Mouse (Mus musculus) cerebellum, adult 2 months (tissue): ENCODE results near the gene Kif15. TPM values are rescaled to one million over a fixed set of nuclear protein-coding genes. Genes with fewer than 3 reads are reported as not detected.

Source experiments
- DNase-seq, 2 experiments: peaks; one replicate each; pipeline ENCODE4 v3.0.0; 2021
- H3K27ac ChIP-seq: fragments of 200-500 bp; 2 replicates; pipeline ENCODE4 v1.5.1; 2012; ENCODE audit warnings: low read length, control low read depth, inconsistent platforms; ENCODE audit not compliant: insufficient read depth
- H3K27me3 ChIP-seq: fragments of 200-500 bp; 2 replicates; pipeline ENCODE4 v1.6.1; 2012; ENCODE audit warnings: inconsistent platforms, mild to moderate bottlenecking, low read length, moderate library complexity; ENCODE audit not compliant: control insufficient read depth, insufficient read depth
- H3K4me1 ChIP-seq: fragments of 200-500 bp; 2 replicates; pipeline ENCODE4 v1.6.1; 2011; ENCODE audit warnings: low read length; ENCODE audit not compliant: control insufficient read depth, insufficient read depth
- H3K4me3 ChIP-seq: fragments of 200-500 bp; replicated peaks from 2 replicates; pipeline ENCODE3; 2011; ENCODE audit warnings: mild to moderate bottlenecking, low read depth, low read length, control low read depth; ENCODE audit not compliant: insufficient read depth
- CTCF ChIP-seq: fragments of 200-500 bp; IDR thresholded peaks from 2 replicates; pipeline ENCODE4 v1.5.1; 2011; ENCODE audit warnings: low read depth, mild to moderate bottlenecking, control low read depth, low read length, moderate library complexity, borderline replicate concordance; ENCODE audit not compliant: insufficient read depth
- POLR2A ChIP-seq: fragments of 200-500 bp; IDR thresholded peaks from 2 replicates; pipeline ENCODE4 v1.6.1; 2011; ENCODE audit warnings: low read length, control low read depth, borderline replicate concordance; ENCODE audit not compliant: insufficient read depth
- WGBS: fragments of 180-500 bp; shearing (Covaris S2); methylation state at CpG from one replicate; pipeline ENCODE4 v1.1.7; 2018; 5-methylcytosine and 5-hydroxymethylcytosine counted together
- polyA plus RNA-seq: library from polyadenylated mRNA; depleted of rRNA; stranded (reverse); fragments of >200 nt; gene quantifications from 2 replicates; pipeline ENCODE4 v1.2.3, GENCODE M21; 2012; rRNA removed

Gene Kif15
- polyA plus RNA-seq = 0.51 and 0.62 TPM in 2 replicates

- no peaks in the 10 kb centered on the region for H3K4me1 ChIP-seq
- peak; percentile 64; the same call in 1 of the 2 replicates for TF ChIP-seq POLR2A
- no peak for TF ChIP-seq CTCF
- H3K27me3 ChIP-seq = no peaks in the 10 kb centered on the region
- DNase-seq = peak; percentile 89 to 95
- H3K27ac ChIP-seq = peak within 1 kb of the TSS; percentile 85
- peak within 1 kb of the TSS; percentile 98 for H3K4me3 ChIP-seq
- WGBS = under 1% methylated on average over 64 of the region's 64 CpGs
Observed at GRCm38 (mm10) chr9:122950643-122951475, at the start of gene Kif15, which contains the start of gene 1110059G10Rik. Kif15 (plus strand) TSS chr9:122951046. 1110059G10Rik (minus strand) TSS chr9:122951000.

DNA sequence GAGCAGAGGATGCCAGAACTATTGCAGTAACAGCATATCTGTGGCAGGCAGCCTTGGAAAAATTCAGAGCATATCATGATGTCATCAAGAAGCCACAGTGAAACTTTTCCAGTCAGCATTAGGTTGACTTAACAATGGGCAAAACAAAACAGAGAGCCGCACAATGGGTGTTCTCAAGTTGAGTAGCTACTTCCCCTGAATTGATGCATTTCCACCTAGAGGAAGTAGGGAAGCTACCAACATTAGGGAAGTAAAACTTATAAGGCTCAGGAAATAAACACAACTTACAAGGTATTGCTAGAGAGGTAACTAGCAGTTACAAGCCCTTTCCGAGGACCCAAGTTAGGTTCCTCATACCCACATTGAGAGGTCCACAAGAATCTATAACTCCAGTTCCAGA lies 49.8 kb upstream of the Kif15 start:
- Histone ChIP-seq H3K27me3 (no peaks in the 10 kb centered on the region), H3K4me3 (no peak overlapping the region), H3K27ac (no peak overlapping the region), H3K4me1 (no peaks in the 10 kb centered on the region; the same call in 1 of the 2 replicates)
- WGBS = 97% methylated on average over 2 of the region's 2 CpGs
- DNase-seq = no peak
- TF ChIP-seq POLR2A (no peak), CTCF (no peak)

GRCm38 (mm10) chr9:122902717-122903535 lies 47.9 kb upstream of the Kif15 start:
- peak; percentile 83 for DNase-seq
- Histone ChIP-seq H3K27me3 (no peaks in the 10 kb centered on the region), H3K4me3 (peak overlapping the region; percentile 62), H3K4me1 (no peaks in the 10 kb centered on the region; the same call in 1 of the 2 replicates), H3K27ac (peak overlapping the region; percentile 6; the same call in 1 of the 2 replicates)
- TF ChIP-seq POLR2A = peak; percentile 59; the same call in 1 of the 2 replicates
- TF ChIP-seq CTCF = no peak
- WGBS = 7% methylated on average over 32 of the region's 32 CpGs

DNA sequence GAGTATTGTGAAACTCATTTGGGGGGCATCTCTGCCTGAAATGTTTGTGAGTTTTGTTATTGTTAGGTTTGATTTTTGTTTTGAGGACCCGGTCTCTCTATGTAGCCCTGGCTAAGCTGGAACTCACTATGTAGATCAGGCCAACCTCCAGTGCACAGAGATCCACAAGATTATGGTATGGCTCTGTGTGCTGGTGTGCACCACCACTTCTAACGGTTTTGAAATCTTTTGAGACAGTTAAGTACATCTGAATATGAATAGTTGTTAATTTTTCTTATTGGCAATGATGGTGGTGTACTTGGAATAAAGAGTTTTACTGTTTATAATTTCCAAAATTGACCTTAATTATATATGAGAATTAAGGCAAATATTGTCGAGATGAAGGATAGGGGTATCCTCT lies 28.4 kb upstream of the Kif15 start:
- no peak for DNase-seq
- peak overlapping the region; percentile 87 for H3K4me3 ChIP-seq
- 33% methylated on average over 3 of the region's 3 CpGs for WGBS
- no peaks in the 10 kb centered on the region; the same call in 1 of the 2 replicates for H3K4me1 ChIP-seq
- no peak overlapping the region for H3K27ac ChIP-seq
- TF ChIP-seq CTCF = no peak
- no peak for TF ChIP-seq POLR2A
- no peaks in the 10 kb centered on the region for H3K27me3 ChIP-seq

DNA sequence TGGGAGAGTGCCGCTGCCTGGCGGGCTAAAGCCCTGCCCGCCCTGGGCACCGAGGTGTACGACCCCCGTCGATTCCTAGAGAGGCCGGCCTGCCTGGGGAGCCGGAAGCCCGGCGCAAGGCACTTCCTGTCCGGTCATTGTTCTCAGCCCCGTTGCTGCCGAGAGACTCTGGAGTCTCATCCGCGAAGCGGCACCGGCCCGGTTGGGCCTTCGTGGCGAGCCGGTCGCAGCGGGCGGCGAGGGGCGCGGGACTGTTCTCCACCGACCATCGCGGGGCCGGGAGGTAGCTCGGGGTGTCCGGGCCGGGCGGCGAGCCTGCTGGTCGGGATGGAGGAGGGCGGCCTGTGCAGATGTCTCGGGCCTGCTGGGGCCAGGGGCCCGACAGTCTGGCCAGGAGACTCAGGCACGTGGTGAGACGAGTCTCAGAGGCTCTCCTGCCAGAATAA lies 27.9 kb upstream of the Kif15 start, which contains the start of gene Zfp105:
Gene Zfp105 (plus strand): TSS at position 137 of the 446 bp plus-strand sequence.
- Histone ChIP-seq H3K4me1 (no peaks in the 10 kb centered on the region; the same call in 1 of the 2 replicates), H3K27ac (no peak within 1 kb of the TSS), H3K27me3 (no peaks in the 10 kb centered on the region), H3K4me3 (peak within 1 kb of the TSS; percentile 87)
- under 1% methylated on average over 43 of the region's 43 CpGs for WGBS
- DNase-seq = peak; percentile 76 to 79
- TF ChIP-seq POLR2A = no peak
- no peak for TF ChIP-seq CTCF

- Histone ChIP-seq H3K27ac (no peak overlapping the region), H3K4me1 (no peaks in the 10 kb centered on the region), H3K4me3 (no peak overlapping the region), H3K27me3 (no peaks in the 10 kb centered on the region)
- TF ChIP-seq CTCF (no peak), POLR2A (no peak)
- DNase-seq = no peak
- WGBS = 98% methylated on average over 3 of the region's 3 CpGs
Observed at GRCm38 (mm10) chr9:122928915-122929314, 21.9 kb upstream of the Kif15 start.

GRCm38 (mm10) chr9:122998406-122999192 lies 47.8 kb downstream of the Kif15 start:
- TF ChIP-seq POLR2A (no peak), CTCF (no peak)
- H3K4me3 ChIP-seq = no peak overlapping the region
- H3K27ac ChIP-seq = no peak overlapping the region
- WGBS = 95% methylated on average over 10 of the region's 10 CpGs
- H3K27me3 ChIP-seq = no peaks in the 10 kb centered on the region
- no peak for DNase-seq
- H3K4me1 ChIP-seq = no peaks in the 10 kb centered on the region
